Mouse (Mus musculus) spleen, embryonic (tissue): Measurements from ENCODE around the gene H2-DMb1.

Source experiments
- CTCF ChIA-PET: fragments of 350-600 bp; sonication (Branson Sonifier 250); formaldehyde crosslinking; loops from one replicate; lab custom pipeline; 2022; lab: Charles Lee

The H2-DMb1 gene

DNA sequence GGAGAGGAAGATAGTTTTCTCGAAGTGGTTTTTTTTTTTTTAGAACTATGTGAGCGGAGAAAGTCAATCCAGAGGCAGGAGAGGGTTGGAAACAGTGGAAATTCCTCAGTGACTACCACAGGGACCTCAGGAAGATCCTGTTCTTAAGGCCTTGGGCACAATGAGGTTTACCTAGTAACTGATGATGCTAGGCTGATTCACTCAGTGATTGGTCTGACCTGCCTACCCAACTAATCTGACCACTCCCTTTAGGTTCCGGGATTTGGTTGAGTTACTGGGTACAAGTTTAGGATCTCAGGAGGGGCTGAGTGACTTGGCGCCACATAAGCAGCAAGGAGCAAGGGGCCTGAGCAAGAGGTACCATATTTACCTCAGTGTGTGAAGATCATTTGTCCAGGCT, at the start of gene H2-DMb1:
TSS of gene H2-DMb1 (plus strand) at position 150 of the 400 bp plus-strand sequence.
- CTCF ChIA-PET = no interaction called here

DNA sequence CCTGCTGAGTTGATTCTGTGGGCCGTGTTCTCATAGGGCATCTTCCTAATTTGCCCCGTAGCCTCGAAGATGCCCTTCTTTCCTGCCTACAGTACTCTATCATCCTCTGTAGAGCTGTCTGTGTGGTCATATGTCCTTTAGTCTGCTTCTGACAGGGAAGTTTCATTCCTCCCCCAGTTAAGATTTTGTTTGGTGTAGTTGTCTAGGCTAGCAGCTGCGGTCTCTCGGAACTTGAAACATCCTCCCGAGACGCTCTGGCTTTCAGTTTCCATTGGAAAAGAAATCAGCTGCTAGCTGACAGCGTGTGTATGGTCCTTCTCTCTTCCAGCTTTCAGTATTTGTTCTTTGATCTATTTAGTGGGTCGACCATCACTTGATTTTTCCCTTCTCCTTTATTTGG, 48.1 kb upstream of the H2-DMb1 start:
- CTCF ChIA-PET = interaction anchor here (0.6 to 0.9 kb wide), 3 partner anchors 11 to 25 kb away, joined by 3 to 5 read pairs (median 4); no protein-coding TSS in a partner anchor

DNA sequence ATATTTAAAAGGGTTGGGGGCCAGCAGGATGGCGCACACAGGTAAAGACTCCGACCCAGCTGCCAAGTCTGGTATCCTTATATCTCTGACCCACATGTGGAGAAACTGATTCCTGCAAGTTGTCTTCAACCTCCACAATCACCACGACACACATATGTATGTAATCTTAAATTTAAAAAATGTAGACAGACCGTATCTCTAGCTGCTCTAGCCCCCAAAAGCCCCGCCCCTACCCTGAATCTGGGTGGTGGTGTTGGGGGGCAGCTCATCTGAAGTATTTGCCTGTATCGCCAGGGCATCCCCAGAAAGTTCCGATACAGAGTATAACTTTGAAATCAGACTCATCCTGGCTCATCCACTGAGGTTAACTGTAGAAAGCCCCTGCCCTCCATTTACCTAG, 46.3 kb upstream of the H2-DMb1 start:
- CTCF ChIA-PET = no interaction called here

DNA sequence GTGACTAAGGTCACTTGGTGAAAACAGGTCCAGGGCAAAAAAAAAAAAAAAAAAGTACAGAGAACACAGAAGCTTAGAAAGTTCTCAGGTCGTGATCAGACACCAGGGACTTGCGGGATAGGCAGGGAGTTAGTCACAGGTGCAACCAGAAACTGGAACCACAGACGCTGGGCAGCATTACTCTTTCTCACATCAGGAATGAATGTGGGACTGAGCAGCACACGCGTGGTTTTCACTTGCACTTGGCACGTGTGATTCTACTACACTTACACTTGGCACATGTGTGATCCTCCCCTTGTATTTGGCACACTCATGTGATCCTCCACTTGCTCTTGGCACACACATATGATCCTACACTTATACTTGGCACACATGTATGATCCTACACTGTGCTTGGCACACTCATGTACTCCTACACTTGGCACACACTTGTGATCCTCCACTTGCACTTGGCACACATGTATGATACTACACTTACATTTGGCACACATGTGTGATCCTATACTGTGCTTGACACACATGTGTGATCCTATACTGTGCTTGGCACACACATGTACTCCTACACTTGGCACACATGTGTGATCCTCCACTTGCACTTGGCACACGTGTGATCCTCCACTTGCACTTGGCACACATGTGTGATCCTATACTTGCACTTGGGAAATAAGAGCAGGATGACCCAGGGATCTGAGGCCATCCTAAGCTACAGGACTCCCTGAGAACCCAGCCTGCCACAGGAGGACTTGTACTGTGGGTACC, 45.6 kb upstream of the H2-DMb1 start:
- CTCF ChIA-PET = interaction anchor here (0.6 kb wide), 1 partner anchor 11 kb away, joined by 8 read pairs; no protein-coding TSS in a partner anchor

DNA sequence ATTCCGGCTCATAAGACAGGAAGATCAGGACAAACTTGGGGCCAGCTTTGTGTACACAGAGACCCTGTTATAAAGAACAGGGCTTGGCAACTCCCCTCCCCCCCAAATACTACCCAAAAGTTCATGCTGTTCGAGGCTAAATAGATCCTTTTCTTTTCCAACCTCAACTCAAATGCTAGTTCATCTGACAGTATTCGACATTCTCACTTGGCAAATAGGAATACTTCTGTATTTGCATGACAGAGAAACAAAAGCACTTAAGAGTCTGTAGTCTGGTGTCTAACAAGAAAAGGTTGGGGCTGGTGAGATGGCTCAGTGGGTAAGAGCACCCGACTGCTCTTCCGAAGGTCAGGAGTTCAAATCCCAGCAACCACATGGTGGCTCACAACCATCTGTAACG, 44.4 kb upstream of the H2-DMb1 start:
- CTCF ChIA-PET = interaction anchor here (0.6 kb wide), 2 partner anchors 104 to 409 kb away, joined by 3 to 5 read pairs; no protein-coding TSS in a partner anchor

DNA sequence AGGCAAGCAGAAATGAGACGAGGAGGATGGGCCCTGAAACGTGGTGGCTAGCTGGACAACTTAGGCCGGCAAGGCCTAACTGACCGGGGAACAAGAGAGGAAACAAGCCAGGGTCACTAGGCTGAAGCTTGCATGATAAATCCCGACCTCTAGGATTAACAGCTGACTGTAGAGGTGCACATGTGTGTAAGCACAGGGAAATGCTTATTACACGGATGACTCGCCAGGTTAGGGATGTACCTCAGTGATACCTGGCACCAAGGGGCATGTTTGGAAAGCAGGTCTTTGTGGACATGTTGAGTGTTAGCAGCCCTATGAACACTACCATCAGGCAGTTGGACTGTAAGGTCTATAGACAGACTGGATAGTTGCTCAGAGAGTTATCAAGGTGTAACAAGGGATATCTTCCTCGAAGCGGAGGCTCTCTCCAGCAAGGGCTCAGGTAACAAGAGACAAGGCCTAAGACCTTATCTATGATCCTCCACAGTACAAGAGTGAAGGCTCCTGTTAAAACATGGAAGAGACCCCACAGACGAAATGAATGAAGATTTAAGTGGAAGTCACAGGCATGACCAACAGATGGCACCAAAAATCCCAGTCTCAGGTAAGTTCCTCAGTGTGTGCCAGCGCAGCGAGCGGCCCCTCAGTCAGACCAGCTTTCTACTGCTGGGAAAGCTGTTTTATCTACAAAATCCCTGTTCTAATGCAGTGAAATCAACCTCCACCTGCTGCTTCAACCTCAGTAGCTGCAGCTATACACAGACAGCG, 43.6 kb upstream of the H2-DMb1 start:
- CTCF ChIA-PET = interaction anchor here (1.2 to 1.3 kb wide), 2 partner anchors 8 to 11 kb away, joined by 3 to 4 read pairs; no protein-coding TSS in a partner anchor

DNA sequence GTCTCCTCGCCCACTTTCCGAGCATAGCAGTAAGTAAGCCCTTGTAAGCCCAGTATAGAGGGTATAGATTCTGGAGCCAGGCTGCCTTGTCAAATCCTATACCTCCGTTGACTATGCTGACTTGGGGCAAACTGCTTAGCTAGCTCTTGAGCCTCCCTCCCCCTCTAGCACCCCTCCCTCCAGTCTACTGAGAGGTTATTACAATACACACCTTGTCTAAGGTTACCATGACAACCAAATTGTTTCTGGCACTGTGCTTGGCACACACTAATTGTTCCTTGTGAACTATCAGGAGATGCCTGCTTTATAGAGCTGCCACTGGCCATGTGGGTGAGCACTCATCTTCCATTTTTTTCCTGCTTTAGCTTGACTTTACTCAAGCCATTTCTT, 43.1 kb upstream of the H2-DMb1 start:
- CTCF ChIA-PET = interaction anchor here (0.8 to 1.3 kb wide), 4 partner anchors 8 to 60 kb away, joined by 3 to 4 read pairs (median 4); no protein-coding TSS in a partner anchor

DNA sequence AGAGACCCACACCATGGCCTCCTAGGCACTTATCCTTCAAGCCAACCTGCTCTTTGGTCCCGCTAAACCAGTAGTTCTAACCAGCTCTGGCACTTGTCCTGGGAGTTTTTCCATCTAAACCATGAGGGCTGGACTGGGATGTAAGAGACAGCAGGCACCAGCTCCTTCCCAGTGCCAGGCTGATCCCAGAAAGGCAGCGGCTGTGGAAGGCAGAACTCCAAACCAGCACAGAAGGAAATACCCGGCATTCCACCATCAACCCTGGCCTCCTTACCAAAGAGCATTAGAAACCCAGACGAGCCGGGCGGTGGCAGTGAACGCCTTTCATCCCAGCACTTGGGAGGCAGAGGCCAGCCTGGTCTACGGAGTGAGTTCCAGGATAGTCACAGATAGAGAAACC, 42.6 kb upstream of the H2-DMb1 start:
- CTCF ChIA-PET = interaction anchor here (0.8 to 1.3 kb wide), 4 partner anchors 9 to 59 kb away, joined by 3 to 4 read pairs (median 4); no protein-coding TSS in a partner anchor

DNA sequence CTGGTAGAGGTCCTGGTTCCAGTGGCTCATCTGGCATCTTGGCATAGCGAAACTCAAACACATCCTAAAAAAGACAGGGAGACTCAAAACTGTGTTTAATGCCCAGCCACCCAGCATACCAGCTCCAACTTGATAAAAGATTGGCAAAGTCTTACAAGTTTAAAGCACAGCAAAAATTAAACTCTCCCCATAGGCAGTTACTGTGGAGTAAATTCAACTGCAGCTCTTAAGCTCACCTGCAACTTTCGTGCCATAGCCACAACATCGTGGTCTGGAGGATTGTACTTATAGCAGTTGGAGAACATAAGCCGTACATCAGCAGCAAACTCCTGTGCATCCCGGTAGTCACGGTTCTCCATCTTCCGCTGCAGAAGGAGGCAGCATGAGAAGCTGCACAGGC, 38.8 kb upstream of the H2-DMb1 start:
- CTCF ChIA-PET = interaction anchor here (0.6 kb wide), 1 partner anchor 138 kb away, joined by 3 read pairs; no protein-coding TSS in a partner anchor

DNA sequence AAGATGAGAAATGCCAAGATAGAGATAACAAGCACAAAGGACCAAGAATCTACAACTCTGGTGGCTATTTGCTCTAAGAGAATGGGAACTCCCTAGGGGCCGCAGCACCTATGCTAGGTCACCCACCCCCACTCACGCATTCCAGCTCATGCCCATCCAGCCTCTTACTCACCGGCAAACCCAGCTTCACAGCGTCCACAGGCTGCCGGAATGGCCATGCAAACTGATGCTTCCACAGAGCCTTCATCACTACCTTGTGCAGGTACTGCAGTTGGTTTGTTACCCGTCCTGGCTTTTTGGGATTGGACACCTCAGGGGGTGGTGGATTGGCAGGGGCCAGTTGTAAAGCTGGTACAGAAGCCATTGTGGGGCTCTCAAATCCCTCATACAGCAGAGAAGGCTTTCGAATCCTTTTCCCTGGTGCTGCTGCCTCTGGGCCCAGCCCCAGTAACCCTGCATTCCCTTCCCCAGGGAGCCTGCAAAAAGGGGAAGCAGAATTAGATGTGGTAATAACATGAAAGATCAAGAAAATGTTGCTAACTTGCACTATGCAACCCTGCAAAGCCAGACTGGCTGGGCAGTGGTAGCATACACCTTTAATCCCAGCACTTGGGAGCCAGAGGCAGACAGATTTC, 36.0 kb upstream of the H2-DMb1 start:
- CTCF ChIA-PET = interaction anchor here (0.8 to 1.8 kb wide), 2 partner anchors 15 to 25 kb away, joined by 3 to 5 read pairs; partner anchors contain the start of gene H2-Oa

DNA sequence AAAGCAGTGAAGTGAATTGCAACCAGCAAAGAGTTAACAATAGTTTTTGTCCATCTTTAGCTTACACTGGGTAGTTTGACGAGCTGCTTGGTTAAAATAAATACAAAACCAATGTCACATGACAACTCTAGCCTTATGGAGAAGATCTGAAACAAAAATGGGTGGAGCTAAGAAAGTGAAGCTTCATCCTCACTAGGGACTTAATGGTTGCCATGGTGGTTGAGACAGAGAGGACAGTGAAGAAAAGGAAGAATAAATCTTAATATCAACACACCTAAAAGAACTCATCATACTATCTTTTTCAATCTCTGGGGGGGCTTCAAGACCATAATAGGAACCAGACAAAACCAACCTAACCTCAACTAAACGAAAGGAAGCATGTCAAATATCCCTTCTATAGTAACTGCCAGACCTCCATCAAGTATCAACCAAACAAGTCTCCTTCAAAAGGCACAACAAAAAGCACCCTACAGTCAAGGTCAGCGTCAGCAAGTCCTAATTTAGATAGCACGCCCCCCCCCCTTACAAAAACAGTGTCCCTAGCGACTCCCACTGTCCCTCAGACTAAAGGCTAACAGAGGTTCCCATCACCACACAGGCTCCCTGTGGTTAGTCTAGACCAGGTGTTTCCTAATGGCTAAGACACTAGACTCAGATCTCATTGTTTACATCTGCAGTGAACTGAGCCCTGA, 35.3 kb upstream of the H2-DMb1 start:
- CTCF ChIA-PET = interaction anchor here (0.6 to 1.8 kb wide), 3 partner anchors 10 to 25 kb away, joined by 3 to 8 read pairs (median 5); partner anchors contain the start of gene H2-Oa

DNA sequence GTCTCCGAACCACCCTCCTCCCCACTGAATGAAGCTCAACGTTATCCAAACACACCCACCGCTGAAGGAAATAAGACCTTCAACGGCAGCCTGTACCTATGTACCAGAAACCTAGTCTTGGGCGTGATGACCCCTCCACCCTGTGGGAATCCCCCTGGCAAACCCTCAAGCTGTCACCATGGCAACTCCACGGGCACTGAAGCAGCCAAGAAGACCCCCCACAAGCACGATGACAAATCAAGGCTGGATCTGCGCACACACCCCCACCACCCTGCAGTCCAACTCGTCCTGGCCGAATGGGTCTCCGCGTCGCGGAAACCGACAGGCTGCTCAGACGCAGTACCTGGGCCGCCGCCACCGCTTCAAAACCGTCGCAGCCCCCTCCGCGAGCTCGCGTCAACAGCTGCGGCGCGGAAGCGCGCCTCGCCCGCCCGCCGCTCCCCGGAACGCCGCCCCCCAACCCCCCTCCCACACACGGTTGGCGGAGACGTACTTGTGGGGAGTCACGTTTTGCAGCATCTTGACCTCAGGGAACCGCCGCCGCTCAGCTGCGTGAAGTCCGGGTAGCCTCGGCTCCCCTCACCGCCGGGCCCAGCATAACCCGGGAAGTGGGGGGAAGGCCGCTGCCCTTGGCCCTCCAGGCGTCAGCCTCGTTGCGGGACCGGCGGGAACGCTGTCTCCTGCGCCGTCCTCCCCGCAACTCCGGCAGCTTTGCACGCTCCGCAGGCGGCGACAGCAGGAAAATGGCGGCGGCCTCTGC, 34.6 kb upstream of the H2-DMb1 start:
- CTCF ChIA-PET = interaction anchor here (0.6 to 1.8 kb wide), 3 partner anchors 11 to 43 kb away, joined by 3 to 8 read pairs (median 5); no protein-coding TSS in a partner anchor

DNA sequence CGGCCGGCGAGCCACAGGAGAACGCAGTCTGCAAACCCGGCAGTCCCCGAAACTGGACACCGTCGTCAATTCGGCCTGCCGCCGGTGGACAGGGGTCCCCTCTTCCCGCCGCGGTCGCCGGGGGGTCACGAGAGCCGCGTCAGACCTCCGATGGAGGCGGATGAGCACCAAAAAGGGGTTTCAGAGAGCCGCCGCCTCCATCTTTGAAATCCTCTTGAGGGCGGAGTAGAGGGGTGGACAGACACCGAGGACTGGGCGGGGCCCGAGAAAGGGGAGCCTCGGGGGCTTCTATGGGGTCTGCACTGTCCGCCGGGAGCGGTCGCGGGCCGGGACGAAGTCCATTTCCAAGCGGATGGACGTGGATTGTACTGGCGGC, 34.0 kb upstream of the H2-DMb1 start:
- CTCF ChIA-PET = no interaction called here

DNA sequence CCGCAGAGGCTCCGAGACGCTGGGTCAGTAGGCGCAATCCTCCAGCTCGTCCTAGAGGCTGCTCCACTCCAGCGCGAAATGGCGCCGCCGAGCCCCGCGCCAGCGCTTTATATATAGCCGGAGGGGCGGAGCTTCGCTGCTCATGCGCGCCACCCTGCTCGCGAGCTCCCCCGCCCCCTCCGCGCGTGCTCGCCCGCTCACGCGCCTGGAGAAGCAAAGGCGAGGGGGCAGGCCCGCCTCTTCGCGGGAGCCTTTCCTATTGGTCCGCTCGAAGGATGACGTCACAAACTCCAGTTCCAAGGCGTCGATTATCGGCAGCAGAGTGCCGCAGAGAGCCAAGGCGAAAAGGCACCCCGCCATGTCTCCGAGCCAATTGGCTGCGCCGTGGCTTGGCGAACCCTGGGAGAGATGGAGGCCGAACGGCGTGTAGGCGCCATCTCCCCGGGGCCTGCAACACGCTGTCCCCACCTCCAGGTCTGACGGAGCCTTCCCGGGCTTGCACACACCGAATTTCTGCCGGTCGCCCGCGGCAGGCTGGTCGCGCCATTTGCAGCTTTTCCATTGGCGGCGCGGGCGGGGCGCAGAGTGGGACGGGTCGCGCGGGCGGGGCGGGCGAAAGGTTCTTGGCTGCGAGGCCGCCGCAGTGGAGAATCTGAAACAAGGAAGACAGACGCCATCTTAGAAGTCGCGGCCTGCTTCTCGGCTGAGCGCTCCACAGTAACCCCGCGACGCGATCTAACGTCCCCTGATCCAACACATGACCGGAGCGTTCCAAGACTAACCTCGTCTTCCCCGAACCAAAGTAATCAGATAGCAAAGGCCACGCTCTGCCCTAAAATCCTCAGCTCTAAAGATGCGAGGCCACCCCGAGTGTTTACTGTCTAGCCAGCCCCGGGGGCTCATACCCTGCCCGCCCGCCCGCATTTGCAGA, 33.4 kb upstream of the H2-DMb1 start, which contains the start of gene H2-DMa:
TSS of gene H2-DMa (plus strand) at position 293 of the 931 bp plus-strand sequence.
- CTCF ChIA-PET = interaction anchor here (1.3 kb wide), 1 partner anchor 9 kb away, joined by 3 read pairs; no protein-coding TSS in a partner anchor

DNA sequence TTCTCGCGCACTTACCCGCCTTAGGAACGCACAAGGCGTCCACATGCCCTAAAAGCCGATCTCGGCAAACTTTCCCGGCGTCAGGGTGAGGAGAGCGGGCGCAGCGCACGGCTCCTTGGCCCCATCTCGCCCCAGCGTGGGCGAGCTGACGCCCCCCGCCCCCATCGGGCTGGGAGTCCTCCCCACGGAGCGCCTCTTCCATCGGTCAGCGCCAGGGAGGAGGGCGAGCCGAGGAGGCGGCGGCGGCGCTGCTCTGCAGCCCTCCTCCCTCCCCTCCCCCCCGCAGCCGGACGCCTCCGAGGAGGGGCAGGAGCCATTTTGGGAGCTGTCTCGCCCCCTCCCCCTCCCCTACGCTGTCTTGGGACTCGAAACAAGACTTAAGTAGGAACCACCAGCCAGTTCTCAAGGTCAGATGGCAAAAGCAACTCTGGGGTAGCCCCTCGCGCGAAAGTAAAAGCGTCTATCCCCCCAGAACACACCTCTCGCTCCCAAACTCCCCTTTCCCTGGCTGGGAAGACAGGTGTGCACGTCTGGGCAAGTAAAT, 32.6 kb upstream of the H2-DMb1 start:
- CTCF ChIA-PET = interaction anchor here (0.6 to 1.3 kb wide), 2 partner anchors 10 to 105 kb away, joined by 3 read pairs; no protein-coding TSS in a partner anchor

DNA sequence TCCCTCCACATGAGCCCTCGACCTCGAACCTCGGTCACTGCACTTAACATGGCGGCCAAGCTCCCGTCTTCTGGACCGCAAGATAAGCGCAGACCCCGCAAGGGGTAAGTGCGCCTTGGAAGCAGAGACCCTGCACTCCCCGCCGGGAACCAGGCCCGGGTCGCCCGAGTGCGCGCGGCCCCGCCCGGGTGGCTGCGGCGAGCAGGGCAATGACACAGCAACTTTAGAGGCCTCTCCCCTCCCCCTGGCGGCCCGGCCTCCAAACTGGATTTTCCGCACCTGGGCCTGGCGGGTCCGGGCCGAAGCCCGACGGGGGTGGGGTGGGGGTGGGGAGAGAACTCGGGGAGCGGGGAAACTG, 32.1 kb upstream of the H2-DMb1 start:
- CTCF ChIA-PET = interaction anchor here (0.6 to 1.3 kb wide), 2 partner anchors 11 to 105 kb away, joined by 3 read pairs; no protein-coding TSS in a partner anchor

DNA sequence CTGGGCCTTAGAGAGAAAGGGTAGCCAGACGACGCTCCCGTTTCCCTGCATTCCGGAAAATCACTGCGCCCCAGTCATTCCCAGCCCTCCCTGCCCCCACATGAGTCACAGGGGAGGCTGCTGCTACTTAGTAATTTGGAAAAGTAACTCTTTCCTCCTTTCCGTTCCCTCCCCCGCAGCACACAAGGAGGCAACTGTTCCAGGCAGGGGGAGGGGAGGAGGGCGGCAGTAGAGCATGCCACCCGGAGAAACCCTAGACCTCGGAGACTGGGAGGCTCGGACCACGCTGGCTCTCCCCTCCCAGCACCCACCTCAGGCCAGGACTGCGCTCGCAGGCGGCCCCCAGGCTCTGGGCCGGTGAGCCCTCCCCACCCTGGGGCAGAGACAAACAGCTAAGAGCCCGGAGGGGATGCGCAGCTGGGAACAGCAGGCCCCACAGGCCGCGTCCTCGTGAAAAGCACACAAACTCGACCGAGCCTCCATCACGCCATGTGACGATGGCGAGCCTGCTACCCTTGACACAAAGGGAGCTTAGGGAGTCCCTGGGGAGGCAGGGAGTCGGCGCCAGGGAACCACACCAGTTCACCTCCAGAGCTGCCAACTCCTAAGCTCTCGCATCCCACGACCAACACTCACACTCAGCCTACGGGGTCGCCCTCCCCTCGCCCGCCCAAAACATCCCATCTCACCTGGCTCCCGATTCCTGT, 31.5 kb upstream of the H2-DMb1 start:
- CTCF ChIA-PET = no interaction called here

DNA sequence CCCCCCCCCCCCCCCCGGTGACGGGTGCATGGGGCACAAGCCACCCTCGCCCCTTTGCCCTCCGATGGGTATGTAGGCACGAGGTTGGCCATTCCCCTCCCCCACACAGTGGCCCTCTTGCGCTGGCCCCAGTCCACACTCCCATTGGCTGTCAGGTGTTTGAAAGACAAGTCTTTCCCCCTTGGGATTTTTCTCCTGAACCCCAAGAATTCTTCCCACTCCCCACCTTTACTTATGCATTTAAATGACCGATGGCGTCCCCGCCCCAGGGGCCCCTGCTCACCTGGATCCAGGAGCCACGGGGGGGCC, 31.0 kb upstream of the H2-DMb1 start:
- CTCF ChIA-PET = no interaction called here
